Mouse (Mus musculus) stomach, embryonic 14.5 days (tissue): ENCODE measurements around the gene Stk26. TPM values are rescaled to one million over a fixed set of nuclear protein-coding genes. Genes with fewer than 3 reads are reported as not detected.
A peak's percentile ranks its signal among the peaks of the same experiment; 100 is the strongest.

Experiments used
- ATAC-seq: fragments of 200-750 bp; cut with Nextera tagmentation; 2 replicates; pipeline ENCODE4 v1.8.0; 2017; ENCODE audit warnings: low read depth, moderate TSS enrichment; ENCODE audit not compliant: insufficient number of reproducible peaks, insufficient read depth, low FRiP score
- H3K27ac ChIP-seq: fragments of 300-500 bp; sonication (generic); 2 replicates; pipeline ENCODE4 v1.5.1; 2014; ENCODE audit warnings: mild to moderate bottlenecking, low read length, moderate library complexity, mixed read lengths
- H3K27me3 ChIP-seq: fragments of 300-500 bp; sonication (generic); 2 replicates; pipeline ENCODE4 v1.6.1; 2014; ENCODE audit warnings: low read length, control low read depth, mixed read lengths; ENCODE audit not compliant: control insufficient read depth, insufficient read depth
- H3K36me3 ChIP-seq: fragments of 300-500 bp; sonication (generic); 2 replicates; pipeline ENCODE4 v1.6.1; 2014; ENCODE audit warnings: mild to moderate bottlenecking, control low read depth, low read length, moderate library complexity, mixed read lengths; ENCODE audit not compliant: control insufficient read depth, insufficient read depth
- H3K4me1 ChIP-seq: fragments of 300-500 bp; sonication (generic); 2 replicates; pipeline ENCODE4 v1.6.1; 2014; ENCODE audit warnings: low read length, control low read depth, mixed read lengths; ENCODE audit not compliant: control insufficient read depth, insufficient read depth
- H3K4me2 ChIP-seq: fragments of 300-500 bp; sonication (generic); replicated peaks from 2 replicates; pipeline ENCODE4 v1.6.1; 2014; ENCODE audit warnings: low read depth, low read length, control low read depth
- H3K4me3 ChIP-seq: fragments of 300-500 bp; sonication (generic); 2 replicates; pipeline ENCODE4 v1.5.1; 2014; ENCODE audit warnings: low read depth, low read length, control low read depth
- H3K9ac ChIP-seq: fragments of 300-500 bp; sonication (generic); replicated peaks from 2 replicates; pipeline ENCODE4 v1.6.1; 2014; ENCODE audit warnings: low read depth, mild to moderate bottlenecking, control low read depth, low read length, moderate library complexity, mixed read lengths
- H3K9me3 ChIP-seq: fragments of 300-500 bp; sonication (generic); 2 replicates; pipeline ENCODE4 v1.6.1; 2016; ENCODE audit warnings: low read depth, low read length, control low read depth; ENCODE audit not compliant: control insufficient read depth
- WGBS: fragments of 180-500 bp; shearing (Covaris S2); extraction: QIAGEN DNeasy Blood & Tissue Kit; methylation state at CpG from one replicate; pipeline ENCODE4 v1.1.7; 2014; 5-methylcytosine and 5-hydroxymethylcytosine counted together
- polyA plus RNA-seq: library from polyadenylated mRNA; unstranded; fragments of >200 nt; fragmentation: Nextera tagmentation; extraction: Ambion mirVana; gene quantifications from 2 replicates; pipeline ENCODE4 v1.2.1, GENCODE M21; 2014

The Stk26 gene
- polyA plus RNA-seq, 1 experiment from 2014 or later, result 10.0 TPM

- no peak overlapping the region for H3K4me3 ChIP-seq
- WGBS, result 62% methylated on average over 10 of the region's 10 CpGs
- H3K36me3 ChIP-seq, result no peaks in the 10 kb centered on the region
- H3K4me2 ChIP-seq, result no peak overlapping the region
- H3K27ac ChIP-seq, result no peak overlapping the region
- no peaks in the 10 kb centered on the region for H3K9me3 ChIP-seq
- ATAC-seq, result no peak
- H3K27me3 ChIP-seq, result no peaks in the 10 kb centered on the region
- no peak overlapping the region for H3K9ac ChIP-seq
- H3K4me1 ChIP-seq, result no peaks in the 10 kb centered on the region
These were observed 4.7 kb upstream of the Stk26 start for GRCm38 (mm10) chrX:50836029-50836691.

DNA sequence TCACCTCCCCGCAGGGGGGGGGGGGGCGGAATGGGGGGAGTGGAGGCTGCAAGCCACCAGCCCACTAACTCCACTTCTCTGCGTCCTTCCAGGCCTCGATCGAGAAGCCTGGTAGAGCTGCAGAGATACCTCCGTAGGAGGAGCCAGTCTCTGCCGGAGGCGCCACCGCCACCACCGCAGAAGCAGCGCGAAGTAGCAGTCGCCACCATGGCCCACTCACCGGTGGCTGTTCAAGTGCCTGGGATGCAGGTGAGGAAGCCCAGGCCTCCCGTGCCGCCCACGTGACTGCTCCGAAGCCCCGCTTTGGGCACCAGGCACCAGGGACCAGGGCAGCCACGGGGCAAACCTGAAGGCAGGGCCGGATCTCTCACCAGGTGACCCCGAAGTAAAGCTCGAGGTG is 740 bp downstream of the Stk26 start:
- Histone ChIP-seq H3K4me2 (peak overlapping the region; percentile 58), H3K9ac (no peak overlapping the region; the same call in 1 of the 2 replicates), H3K27me3 (no peaks in the 10 kb centered on the region), H3K9me3 (no peaks in the 10 kb centered on the region), H3K36me3 (no peaks in the 10 kb centered on the region), H3K4me1 (no peaks in the 10 kb centered on the region), H3K4me3 (peak overlapping the region; percentile 47), H3K27ac (peak overlapping the region; percentile 33; the same call in 1 of the 2 replicates)
- ATAC-seq, result peak; percentile 49; the same call in 1 of the 2 replicates
- WGBS, result 14% methylated on average over 20 of the region's 23 CpGs

DNA sequence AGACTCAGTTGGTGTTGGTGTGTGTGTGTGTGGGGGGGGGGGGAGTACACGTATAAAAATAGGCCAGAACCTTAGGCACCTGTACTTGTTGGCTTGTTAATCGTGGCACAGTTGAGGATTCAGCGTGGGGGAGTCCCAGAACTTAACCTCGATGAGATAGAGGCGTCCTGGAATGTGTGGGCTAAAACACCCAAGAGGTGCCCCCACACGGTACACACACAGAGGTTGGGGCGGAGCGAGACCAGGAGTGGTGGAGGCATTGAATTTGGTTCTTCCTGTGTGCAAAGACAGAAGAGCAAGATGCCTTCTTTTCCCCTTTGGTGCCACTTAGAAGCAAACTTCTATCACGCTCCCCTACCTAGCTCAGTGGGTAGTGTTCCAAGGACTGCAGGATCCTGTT is 1.2 kb downstream of the Stk26 start:
- Histone ChIP-seq H3K9ac (no peak overlapping the region), H3K36me3 (no peaks in the 10 kb centered on the region), H3K9me3 (no peaks in the 10 kb centered on the region), H3K4me3 (peak overlapping the region; percentile 47; the same call in 1 of the 2 replicates), H3K4me2 (peak overlapping the region; percentile 58), H3K27ac (no peak overlapping the region; the same call in 1 of the 2 replicates), H3K4me1 (no peaks in the 10 kb centered on the region), H3K27me3 (no peaks in the 10 kb centered on the region)
- no peak for ATAC-seq
- 43% methylated on average over 9 of the region's 9 CpGs for WGBS

GRCm38 (mm10) chrX:50850428-50851184 is 9.8 kb downstream of the Stk26 start:
- Histone ChIP-seq H3K36me3 (no peaks in the 10 kb centered on the region), H3K27me3 (no peaks in the 10 kb centered on the region), H3K9me3 (no peaks in the 10 kb centered on the region), H3K27ac (no peak overlapping the region), H3K9ac (no peak overlapping the region), H3K4me1 (no peaks in the 10 kb centered on the region), H3K4me3 (no peak overlapping the region), H3K4me2 (no peak overlapping the region)
- no peak for ATAC-seq
- 66% methylated on average over 6 of the region's 6 CpGs for WGBS

DNA sequence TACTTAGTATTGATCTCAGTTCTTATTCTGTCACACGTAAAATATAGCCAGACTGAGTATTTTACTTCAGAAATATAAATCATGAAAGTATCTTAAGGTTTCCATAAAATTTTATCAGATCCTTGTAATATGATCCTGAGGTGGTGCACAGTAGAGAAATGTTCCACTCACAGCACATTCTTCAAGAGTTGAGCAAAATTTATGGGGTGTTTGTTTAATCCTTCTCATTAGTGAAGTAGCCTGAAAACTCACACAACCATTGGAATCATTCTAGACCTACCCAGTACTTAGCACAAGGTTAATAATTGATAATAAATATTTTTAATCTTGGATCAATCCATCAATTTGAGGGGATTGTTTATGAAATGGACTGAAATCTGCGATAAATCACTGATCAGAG is 22.9 kb downstream of the Stk26 start:
- H3K36me3 ChIP-seq, result no peaks in the 10 kb centered on the region
- ATAC-seq, result no peak
- no peaks in the 10 kb centered on the region for H3K27me3 ChIP-seq

DNA sequence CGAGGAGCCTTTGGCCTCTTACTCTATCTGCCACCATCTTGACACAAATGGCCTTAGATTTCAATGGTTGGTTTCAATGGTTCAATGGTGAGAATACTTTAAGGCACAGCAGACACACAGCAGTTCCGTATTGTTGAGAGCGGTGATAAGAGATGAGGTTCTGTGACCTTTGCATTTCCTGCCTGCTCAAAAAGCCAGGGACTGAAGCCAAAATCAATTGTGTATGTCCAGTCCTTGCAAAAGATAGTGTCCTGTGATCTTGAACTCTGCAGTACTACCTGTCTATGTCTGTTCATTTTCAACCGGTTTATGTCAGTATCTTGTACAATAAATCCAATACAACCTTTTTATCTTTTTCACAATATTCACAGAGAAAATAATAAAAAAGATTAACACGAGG is 23.9 kb downstream of the Stk26 start:
- no peak overlapping the region for H3K4me2 ChIP-seq
- H3K9ac ChIP-seq, result no peak overlapping the region
- H3K27ac ChIP-seq, result no peak overlapping the region
- no peaks in the 10 kb centered on the region for H3K9me3 ChIP-seq
- H3K36me3 ChIP-seq, result no peaks in the 10 kb centered on the region
- H3K27me3 ChIP-seq, result no peaks in the 10 kb centered on the region
- no peak for ATAC-seq
- H3K4me3 ChIP-seq, result no peak overlapping the region
- WGBS, result 76% methylated on average over 5 of the region's 5 CpGs
- no peaks in the 10 kb centered on the region for H3K4me1 ChIP-seq

More for the DNA sequence above, 22.9 kb downstream of the Stk26 start:
- no peaks in the 10 kb centered on the region for H3K9me3 ChIP-seq
- no peak overlapping the region for H3K9ac ChIP-seq
- WGBS, result 54% methylated on average over 2 of the region's 2 CpGs
- no peak overlapping the region for H3K4me2 ChIP-seq
- H3K4me3 ChIP-seq, result no peak overlapping the region
- no peak overlapping the region for H3K27ac ChIP-seq
- no peaks in the 10 kb centered on the region for H3K4me1 ChIP-seq

GRCm38 (mm10) chrX:50874246-50875002 is 33.6 kb downstream of the Stk26 start:
- 82% methylated on average over 6 of the region's 6 CpGs for WGBS
- Histone ChIP-seq H3K9me3 (no peaks in the 10 kb centered on the region), H3K4me3 (no peak overlapping the region), H3K36me3 (no peaks in the 10 kb centered on the region), H3K9ac (no peak overlapping the region), H3K4me1 (no peaks in the 10 kb centered on the region), H3K27ac (no peak overlapping the region), H3K4me2 (no peak overlapping the region), H3K27me3 (no peaks in the 10 kb centered on the region)
- ATAC-seq, result no peak

DNA sequence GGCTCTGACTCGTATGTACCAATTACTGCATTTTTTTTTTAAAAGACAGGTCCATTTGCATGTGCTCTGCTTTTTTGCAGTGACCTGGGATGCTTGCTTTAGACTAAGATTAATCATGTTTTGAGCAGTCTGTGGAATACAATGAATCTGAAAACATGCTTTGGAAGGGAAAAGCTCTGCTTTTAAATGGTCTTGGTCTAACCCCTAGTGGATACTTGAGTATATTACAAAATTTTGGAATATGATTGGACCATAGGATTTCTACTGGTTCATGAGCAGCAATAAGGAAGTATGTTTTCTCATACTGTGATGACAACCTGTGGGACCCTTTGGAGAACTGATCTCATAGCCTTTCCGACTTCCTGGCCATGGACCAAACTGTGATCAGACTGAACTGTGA is 47.2 kb downstream of the Stk26 start:
- H3K27ac ChIP-seq, result no peak overlapping the region

More for the DNA sequence above, 47.2 kb downstream of the Stk26 start:
- no peak for ATAC-seq
- 70% methylated on average over 2 of the region's 2 CpGs for WGBS
- Histone ChIP-seq H3K36me3 (no peaks in the 10 kb centered on the region), H3K4me1 (no peaks in the 10 kb centered on the region), H3K9ac (no peak overlapping the region), H3K4me2 (no peak overlapping the region), H3K4me3 (no peak overlapping the region), H3K9me3 (no peaks in the 10 kb centered on the region), H3K27me3 (no peaks in the 10 kb centered on the region)
